Mouse (Mus musculus): ENCODE results near the gene Fmnl2. TPM values are rescaled to one million over a fixed set of nuclear protein-coding genes. Genes with fewer than 3 reads are reported as not detected.

Fmnl2 gene
- polyA plus RNA-seq, 1 experiment from 2014 or later = 11.2 TPM

- no peak for ATAC-seq (ENCODE audit: insufficient number of reproducible peaks, low FRiP score, low TSS enrichment, low read depth)
- Histone ChIP-seq H3K27me3 (ENCODE audit: control insufficient read depth, insufficient read depth, low read length) (no peaks in the 10 kb centered on the region), H3K4me3 (ENCODE audit: low read depth, low read length) (no peak overlapping the region), H3K9me3 (ENCODE audit: control insufficient read depth, low read length) (no peaks in the 10 kb centered on the region), H3K27ac (replicated peaks; ENCODE audit: low read depth, low read length) (no peak overlapping the region), H3K9ac (ENCODE audit: low read length) (no peak overlapping the region), H3K4me2 (ENCODE audit: low read depth, severe bottlenecking) (no peak overlapping the region), H3K4me1 (ENCODE audit: control insufficient read depth, insufficient read depth, low read length) (0 out of 2 replicates have a peak, but pooled peaks cover 2% of the 10 kb centered on the region), H3K36me3 (ENCODE audit: control insufficient read depth, insufficient read depth, low read length) (no peaks in the 10 kb centered on the region)
- WGBS = 28% methylated on average over 5 of the region's 5 CpGs
- no peak for DNase-seq (ENCODE audit: low spot score)
These were observed 10.5 kb downstream of the Fmnl2 start for GRCm38 (mm10) chr2:52868181-52868580.

GRCm38 (mm10) chr2:52872636-52873035 lies 15.0 kb downstream of the Fmnl2 start:
- Histone ChIP-seq H3K9ac (ENCODE audit: low read length) (no peak overlapping the region), H3K27ac (replicated peaks; ENCODE audit: low read depth, low read length) (no peak overlapping the region), H3K4me3 (ENCODE audit: low read depth, low read length) (no peak overlapping the region), H3K36me3 (ENCODE audit: control insufficient read depth, insufficient read depth, low read length) (no peaks in the 10 kb centered on the region), H3K27me3 (ENCODE audit: control insufficient read depth, insufficient read depth, low read length) (no peaks in the 10 kb centered on the region), H3K4me1 (ENCODE audit: control insufficient read depth, insufficient read depth, low read length) (0 out of 2 replicates have a peak, but pooled peaks cover 2% of the 10 kb centered on the region), H3K9me3 (ENCODE audit: control insufficient read depth, low read length) (no peaks in the 10 kb centered on the region), H3K4me2 (ENCODE audit: low read depth, severe bottlenecking) (no peak overlapping the region)
- no peak for DNase-seq (ENCODE audit: low spot score)
- 79% methylated on average over 5 of the region's 5 CpGs for WGBS
- ATAC-seq (ENCODE audit: insufficient number of reproducible peaks, low FRiP score, low TSS enrichment, low read depth) = no peak

- DNase-seq (ENCODE audit: low spot score) (no peak), ATAC-seq (ENCODE audit: insufficient number of reproducible peaks, low FRiP score, low TSS enrichment, low read depth) (no peak)
- Histone ChIP-seq H3K4me2 (ENCODE audit: low read depth, severe bottlenecking) (no peak overlapping the region), H3K9ac (ENCODE audit: low read length) (no peak overlapping the region), H3K9me3 (ENCODE audit: control insufficient read depth, low read length) (no peaks in the 10 kb centered on the region), H3K27ac (replicated peaks; ENCODE audit: low read depth, low read length) (no peak overlapping the region), H3K4me3 (ENCODE audit: low read depth, low read length) (no peak overlapping the region), H3K27me3 (ENCODE audit: control insufficient read depth, insufficient read depth, low read length) (no peaks in the 10 kb centered on the region), H3K4me1 (ENCODE audit: control insufficient read depth, insufficient read depth, low read length) (0 out of 2 replicates have a peak, but pooled peaks cover 2% of the 10 kb centered on the region), H3K36me3 (ENCODE audit: control insufficient read depth, insufficient read depth, low read length) (no peaks in the 10 kb centered on the region)
- WGBS = 71% methylated on average over 18 of the region's 18 CpGs
These were observed 15.8 kb downstream of the Fmnl2 start for GRCm38 (mm10) chr2:52873276-52874063.

- Histone ChIP-seq H3K9ac (ENCODE audit: low read length) (no peak overlapping the region), H3K9me3 (ENCODE audit: control insufficient read depth, low read length) (no peaks in the 10 kb centered on the region), H3K36me3 (ENCODE audit: control insufficient read depth, insufficient read depth, low read length) (no peaks in the 10 kb centered on the region), H3K4me3 (ENCODE audit: low read depth, low read length) (no peak overlapping the region), H3K4me2 (ENCODE audit: low read depth, severe bottlenecking) (no peak overlapping the region), H3K27ac (replicated peaks; ENCODE audit: low read depth, low read length) (no peak overlapping the region), H3K27me3 (ENCODE audit: control insufficient read depth, insufficient read depth, low read length) (no peaks in the 10 kb centered on the region), H3K4me1 (ENCODE audit: control insufficient read depth, insufficient read depth, low read length) (0 out of 2 replicates have a peak, but pooled peaks cover 2% of the 10 kb centered on the region)
- ATAC-seq (ENCODE audit: insufficient number of reproducible peaks, low FRiP score, low TSS enrichment, low read depth) = no peak
- DNase-seq (ENCODE audit: low spot score) = no peak
These were observed 17.1 kb downstream of the Fmnl2 start for GRCm38 (mm10) chr2:52874721-52875120.

GRCm38 (mm10) chr2:52875801-52876200 lies 18.1 kb downstream of the Fmnl2 start:
- Histone ChIP-seq H3K4me2 (ENCODE audit: low read depth, severe bottlenecking) (no peak overlapping the region), H3K4me3 (ENCODE audit: low read depth, low read length) (no peak overlapping the region), H3K36me3 (ENCODE audit: control insufficient read depth, insufficient read depth, low read length) (no peaks in the 10 kb centered on the region), H3K27me3 (ENCODE audit: control insufficient read depth, insufficient read depth, low read length) (no peaks in the 10 kb centered on the region), H3K9ac (ENCODE audit: low read length) (no peak overlapping the region), H3K4me1 (ENCODE audit: control insufficient read depth, insufficient read depth, low read length) (0 out of 2 replicates have a peak, but pooled peaks cover 2% of the 10 kb centered on the region), H3K27ac (replicated peaks; ENCODE audit: low read depth, low read length) (no peak overlapping the region), H3K9me3 (ENCODE audit: control insufficient read depth, low read length) (no peaks in the 10 kb centered on the region)
- DNase-seq (ENCODE audit: low spot score) (no peak), ATAC-seq (ENCODE audit: insufficient number of reproducible peaks, low FRiP score, low TSS enrichment, low read depth) (no peak)
- WGBS = 76% methylated on average over 9 of the region's 9 CpGs

GRCm38 (mm10) chr2:52883401-52883800 lies 25.7 kb downstream of the Fmnl2 start:
- DNase-seq (ENCODE audit: low spot score) = no peak
- Histone ChIP-seq H3K4me1 (ENCODE audit: control insufficient read depth, insufficient read depth, low read length) (0 out of 2 replicates have a peak, but pooled peaks cover 2% of the 10 kb centered on the region), H3K4me3 (ENCODE audit: low read depth, low read length) (no peak overlapping the region), H3K27ac (replicated peaks; ENCODE audit: low read depth, low read length) (no peak overlapping the region), H3K9me3 (ENCODE audit: control insufficient read depth, low read length) (no peaks in the 10 kb centered on the region), H3K36me3 (ENCODE audit: control insufficient read depth, insufficient read depth, low read length) (no peaks in the 10 kb centered on the region), H3K9ac (ENCODE audit: low read length) (no peak overlapping the region), H3K27me3 (ENCODE audit: control insufficient read depth, insufficient read depth, low read length) (no peaks in the 10 kb centered on the region), H3K4me2 (ENCODE audit: low read depth, severe bottlenecking) (no peak overlapping the region)
- ATAC-seq (ENCODE audit: insufficient number of reproducible peaks, low FRiP score, low TSS enrichment, low read depth) = no peak
- WGBS = 90% methylated on average over 2 of the region's 2 CpGs

GRCm38 (mm10) chr2:52884082-52884481 lies 26.4 kb downstream of the Fmnl2 start:
- H3K27ac ChIP-seq (replicated peaks; ENCODE audit: low read depth, low read length) = no peak overlapping the region
- ATAC-seq (ENCODE audit: insufficient number of reproducible peaks, low FRiP score, low TSS enrichment, low read depth) (no peak), DNase-seq (ENCODE audit: low spot score) (no peak)
- H3K36me3 ChIP-seq (ENCODE audit: control insufficient read depth, insufficient read depth, low read length) = no peaks in the 10 kb centered on the region
- H3K4me1 ChIP-seq (ENCODE audit: control insufficient read depth, insufficient read depth, low read length) = 0 out of 2 replicates have a peak, but pooled peaks cover 2% of the 10 kb centered on the region
- H3K4me3 ChIP-seq (ENCODE audit: low read depth, low read length) = no peak overlapping the region
- H3K4me2 ChIP-seq (ENCODE audit: low read depth, severe bottlenecking) = no peak overlapping the region
- H3K27me3 ChIP-seq (ENCODE audit: control insufficient read depth, insufficient read depth, low read length) = no peaks in the 10 kb centered on the region
- H3K9me3 ChIP-seq (ENCODE audit: control insufficient read depth, low read length) = no peaks in the 10 kb centered on the region
- H3K9ac ChIP-seq (ENCODE audit: low read length) = no peak overlapping the region
- 51% methylated on average over 4 of the region's 4 CpGs for whole genome bisulfite sequencing

- Histone ChIP-seq H3K4me3 (ENCODE audit: low read depth, low read length) (no peak overlapping the region), H3K36me3 (ENCODE audit: control insufficient read depth, insufficient read depth, low read length) (no peaks in the 10 kb centered on the region), H3K27ac (replicated peaks; ENCODE audit: low read depth, low read length) (no peak overlapping the region), H3K4me2 (ENCODE audit: low read depth, severe bottlenecking) (no peak overlapping the region), H3K9me3 (ENCODE audit: control insufficient read depth, low read length) (no peaks in the 10 kb centered on the region), H3K27me3 (ENCODE audit: control insufficient read depth, insufficient read depth, low read length) (no peaks in the 10 kb centered on the region), H3K4me1 (ENCODE audit: control insufficient read depth, insufficient read depth, low read length) (0 out of 2 replicates have a peak, but pooled peaks cover 2% of the 10 kb centered on the region), H3K9ac (ENCODE audit: low read length) (no peak overlapping the region)
- ATAC-seq (ENCODE audit: insufficient number of reproducible peaks, low FRiP score, low TSS enrichment, low read depth) (no peak), DNase-seq (ENCODE audit: low spot score) (no peak)
- WGBS = 36% methylated on average over 3 of the region's 3 CpGs
These were observed 27.4 kb downstream of the Fmnl2 start for GRCm38 (mm10) chr2:52885071-52885470.

All from limb, embryonic 11.5 days (tissue).